Mouse (Mus musculus) layer of hippocampus, postnatal 25 days (tissue): ENCODE measurements around the gene Gab2. TPM values are rescaled to one million over a fixed set of nuclear protein-coding genes. Genes with fewer than 3 reads are reported as not detected.

Experiments
- DNase-seq, 2 experiments: peaks; one replicate each; pipeline ENCODE4 v3.0.0; 2022; ENCODE audit warnings: mixed read lengths in 2 of 2, low spot score in 1 of 2; ENCODE audit errors: extremely low spot score in 1 of 2
- total RNA-seq, 2 experiments: library from RNA; stranded (reverse); gene quantifications; 2 replicates each; pipeline ENCODE4 v1.2.3; 2021

Gene Gab2
- 10 to 100 TPM in 1 of 2 experiments, 1 to 10 TPM in 1; 9.9 to 11.5 TPM for total RNA-seq

- DNase-seq = peak; percentile 43 to 56
Measured at GRCm38 (mm10) chr7:97081242-97081958, at the start of gene Gab2. Gene Gab2 (plus strand): TSS chr7:97081586.

GRCm38 (mm10) chr7:97032412-97032811 lies 49.0 kb upstream of the Gab2 start:
- DNase-seq = no peak

- DNase-seq = no peak
Measured at GRCm38 (mm10) chr7:97039641-97040040, 41.7 kb upstream of the Gab2 start.

- DNase-seq = no peak
Measured at GRCm38 (mm10) chr7:97041868-97042449, 39.4 kb upstream of the Gab2 start.

GRCm38 (mm10) chr7:97042981-97043380 lies 38.4 kb upstream of the Gab2 start:
- no peak for DNase-seq

- DNase-seq = no peak
Measured at GRCm38 (mm10) chr7:97060966-97061365, 20.4 kb upstream of the Gab2 start.

DNA sequence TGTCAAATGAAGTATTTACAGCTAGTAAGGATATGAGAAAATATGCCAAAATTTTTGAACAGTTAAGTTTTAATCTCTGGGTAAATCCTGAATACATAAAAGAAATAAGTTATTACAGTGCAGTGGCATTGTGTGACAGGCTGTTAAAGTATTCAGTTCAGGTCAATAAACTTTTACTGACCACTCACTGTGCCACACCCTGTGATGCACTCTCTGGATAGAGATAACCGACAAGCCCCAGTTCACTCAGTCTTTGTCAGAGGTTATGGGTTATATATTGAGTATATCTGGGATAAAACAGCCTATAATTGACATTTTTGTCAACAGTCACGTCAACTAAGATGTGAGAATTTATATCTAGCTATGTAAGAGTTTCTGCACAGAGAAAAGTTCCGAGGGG lies 9.9 kb upstream of the Gab2 start:
- DNase-seq = no peak

DNA sequence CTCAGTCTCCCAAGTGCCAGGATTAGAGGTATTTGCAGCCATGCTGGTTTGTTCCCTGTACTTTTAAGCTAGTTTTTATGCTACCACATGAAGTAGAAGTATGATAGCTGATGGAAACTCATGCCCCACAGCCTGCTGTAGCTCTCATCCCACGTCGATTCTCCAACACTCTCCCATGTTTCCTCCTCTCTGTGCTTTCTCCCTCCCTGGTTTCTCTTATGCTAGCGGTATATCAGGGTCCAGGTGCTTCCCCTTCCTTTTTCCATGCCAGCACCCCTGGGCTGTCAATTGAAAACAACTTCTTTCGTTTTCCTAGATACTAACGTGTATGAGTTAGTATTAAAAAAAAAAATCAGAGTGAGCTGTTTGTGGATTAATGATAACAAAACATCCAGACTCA lies 9.3 kb upstream of the Gab2 start:
- DNase-seq = no peak

DNA sequence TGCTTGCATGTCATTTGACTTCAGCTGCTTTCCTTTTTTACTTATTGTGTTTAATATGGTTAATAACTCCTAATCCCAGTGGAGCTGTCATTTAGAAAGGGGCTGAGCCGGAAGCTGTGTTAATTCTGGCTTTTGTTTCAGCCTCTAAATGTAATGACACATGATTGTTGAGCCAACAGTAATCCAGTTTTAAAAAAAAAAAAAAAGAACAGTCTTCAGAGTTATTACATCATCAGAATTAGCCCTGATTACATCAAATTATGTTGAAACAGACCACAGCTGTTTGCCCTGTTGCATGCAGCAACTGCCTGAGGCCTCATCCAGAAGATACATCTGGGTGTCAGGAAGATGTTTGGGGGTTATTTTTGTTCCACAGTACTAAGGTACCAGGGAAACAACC lies 6.4 kb upstream of the Gab2 start:
- no peak for DNase-seq

GRCm38 (mm10) chr7:97076977-97077376 lies 4.4 kb upstream of the Gab2 start:
- DNase-seq = no peak

- DNase-seq = no peak
Measured at GRCm38 (mm10) chr7:97078685-97079084, 2.7 kb upstream of the Gab2 start.

- DNase-seq = peak; percentile 12 to 27
Measured at GRCm38 (mm10) chr7:97079145-97079544, 2.2 kb upstream of the Gab2 start.

GRCm38 (mm10) chr7:97079651-97080365 lies 1.6 kb upstream of the Gab2 start:
- DNase-seq = no peak

DNA sequence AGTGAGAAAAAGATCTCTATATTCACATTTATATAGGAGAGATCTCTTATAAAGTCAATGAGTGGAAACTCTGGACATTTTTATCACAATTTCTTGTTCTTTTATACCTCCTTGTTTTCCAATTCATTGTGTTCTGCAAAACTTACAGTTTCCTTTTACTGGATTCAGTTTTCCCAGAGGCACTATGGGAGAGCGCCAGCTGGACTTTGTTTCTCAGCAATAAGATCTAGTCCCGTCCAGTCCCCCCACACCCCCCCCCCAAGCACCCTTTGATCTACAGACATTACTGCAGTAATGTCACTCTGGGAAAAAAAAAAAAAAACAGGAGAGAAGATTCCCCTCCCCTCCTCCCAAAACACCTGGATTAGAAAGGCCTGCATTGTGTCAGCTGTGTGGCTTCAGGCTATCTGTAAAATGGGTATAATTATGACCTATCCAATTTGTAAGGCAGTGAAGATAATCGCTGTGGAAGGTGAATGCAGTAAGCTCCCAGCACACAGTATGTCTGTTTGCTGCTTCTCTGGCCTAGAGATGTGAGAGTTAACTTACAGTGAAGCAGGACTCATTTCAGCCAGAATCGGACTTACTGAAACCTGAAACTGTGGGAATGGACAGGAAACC lies 655 bp upstream of the Gab2 start:
- DNase-seq = no peak

DNA sequence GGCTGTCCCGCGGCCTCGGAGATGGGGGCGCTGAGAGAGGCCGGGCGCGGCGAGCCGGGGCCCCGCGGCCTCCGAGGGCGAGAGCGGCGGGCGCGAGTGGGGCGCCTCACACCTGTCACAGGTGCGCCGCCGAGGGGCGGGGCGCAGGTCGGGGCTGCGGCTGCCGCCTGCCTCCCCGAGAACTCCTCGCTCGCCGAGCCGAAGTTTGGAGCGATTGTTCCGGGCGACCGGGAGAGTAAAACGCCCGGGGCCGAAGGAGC lies 503 bp downstream of the Gab2 start:
- DNase-seq = no peak

- peak; percentile 11 to 12 for DNase-seq
Measured at GRCm38 (mm10) chr7:97082219-97083101, 1.1 kb downstream of the Gab2 start.

DNA sequence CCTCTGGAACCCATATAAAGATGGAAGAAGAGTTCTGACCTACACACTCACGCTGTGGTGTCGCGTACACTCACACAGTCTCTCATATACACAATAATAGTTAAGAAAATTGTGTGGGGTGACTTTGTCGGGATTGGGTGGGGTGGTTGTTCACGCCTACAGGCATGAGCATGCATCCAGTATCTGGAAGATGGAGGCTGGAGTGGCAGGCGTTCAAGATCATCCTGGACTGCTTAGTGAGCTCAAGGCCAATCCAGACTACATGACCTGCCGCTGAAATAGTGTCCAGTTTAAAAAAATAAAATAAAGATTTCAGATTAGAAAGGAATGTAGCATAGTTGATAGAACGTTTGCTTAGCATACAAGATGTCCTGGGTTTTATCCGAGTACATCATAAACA lies 2.2 kb downstream of the Gab2 start:
- DNase-seq = no peak

DNA sequence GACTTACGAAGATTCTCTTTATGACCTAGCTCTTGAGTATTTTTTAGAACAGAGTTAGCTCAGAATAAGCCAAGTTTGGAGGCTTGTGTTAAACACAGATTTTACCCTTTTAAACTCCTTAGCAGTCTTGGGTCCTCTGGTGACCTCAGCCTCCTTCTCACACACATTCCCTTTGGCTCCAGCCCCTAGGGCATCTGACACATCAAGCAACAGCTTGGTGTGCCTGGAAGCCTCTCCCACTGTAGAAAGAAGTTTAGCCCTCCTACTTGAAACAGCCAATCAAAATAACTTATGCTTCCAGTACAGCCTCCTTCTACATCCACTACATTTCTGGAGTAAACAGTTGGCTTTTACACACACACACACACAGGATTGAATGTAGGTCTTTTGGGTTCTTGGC lies 2.8 kb downstream of the Gab2 start:
- no peak for DNase-seq

GRCm38 (mm10) chr7:97085291-97085690 lies 3.9 kb downstream of the Gab2 start:
- DNase-seq = no peak

DNA sequence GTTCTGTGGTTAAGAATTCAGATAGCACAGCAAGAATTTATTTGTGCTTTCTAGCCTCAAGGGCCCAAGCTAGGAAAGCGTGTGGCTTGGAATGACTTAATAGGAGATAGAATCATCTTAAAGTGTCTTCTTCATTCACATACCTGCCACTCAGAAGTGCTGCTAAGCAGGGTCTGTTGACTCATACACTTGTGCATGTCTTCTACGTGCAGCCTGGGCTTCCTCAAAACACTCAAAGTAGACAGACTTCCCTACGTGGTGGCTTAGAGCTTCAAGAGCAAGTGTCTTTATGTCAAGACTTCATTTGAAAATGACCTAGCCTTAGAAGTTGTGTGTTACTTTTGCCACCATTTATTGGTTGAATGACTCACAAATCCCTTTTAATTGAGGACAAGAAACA lies 12.9 kb downstream of the Gab2 start:
- no peak for DNase-seq

DNA sequence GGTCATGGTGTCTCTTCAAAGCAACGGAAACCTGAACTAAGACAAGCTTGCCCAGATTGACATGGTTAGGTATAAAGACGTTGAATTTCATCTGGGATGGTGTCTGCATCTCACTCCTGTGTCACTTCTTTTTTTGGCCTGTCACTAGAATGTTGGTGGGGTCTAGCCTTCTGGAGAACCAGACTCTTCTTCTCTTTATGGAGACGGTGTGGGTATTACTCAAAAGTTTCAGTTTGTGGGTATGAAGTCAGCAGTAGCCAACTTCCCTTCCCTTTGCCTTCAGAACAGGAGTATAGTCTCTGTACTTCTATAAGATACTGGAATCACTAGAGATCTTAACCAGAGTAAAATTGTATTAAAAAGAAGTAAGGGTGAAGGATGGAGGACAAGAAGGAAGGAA lies 26.7 kb downstream of the Gab2 start:
- no peak for DNase-seq
